Mouse (Mus musculus) heart, embryonic 14.5 days (tissue): Measurements from ENCODE around the gene Pak1. TPM values are rescaled to one million over a fixed set of nuclear protein-coding genes. Genes with fewer than 3 reads are reported as not detected.

Experiments used
- ATAC-seq: fragments of 200-750 bp; cut with Nextera tagmentation; 2 replicates; pipeline ENCODE4 v1.8.0; 2017; ENCODE audit warnings: low read depth, moderate TSS enrichment; ENCODE audit not compliant: insufficient number of reproducible peaks, insufficient read depth, low FRiP score
- H3K27ac ChIP-seq, 2 experiments: fragments of 200-500 bp in 1 of 2; fragments of 300-500 bp in 1 of 2; sonication (generic) in 1 of 2; replicated peaks in 1 of 2; 2 replicates each; pipeline ENCODE4 v1.5.1; 2012 to 2014; ENCODE audit warnings: low read depth in 2 of 2, low read length in 2 of 2, control low read depth in 1 of 2, mild to moderate bottlenecking in 1 of 2, mixed read lengths in 1 of 2; ENCODE audit not compliant: control insufficient read depth in 1 of 2, insufficient read depth in 1 of 2
- H3K27me3 ChIP-seq: fragments of 300-500 bp; sonication (generic); 2 replicates; pipeline ENCODE4 v1.6.1; 2014; ENCODE audit warnings: mild to moderate bottlenecking, low read length, control low read depth; ENCODE audit not compliant: control insufficient read depth, insufficient read depth
- H3K36me3 ChIP-seq: fragments of 300-500 bp; sonication (generic); 2 replicates; pipeline ENCODE4 v1.6.1; 2014; ENCODE audit warnings: mild to moderate bottlenecking, control low read depth, low read length, mixed read lengths; ENCODE audit not compliant: control insufficient read depth, insufficient read depth
- H3K4me1 ChIP-seq, 2 experiments: fragments of 200-500 bp in 1 of 2; fragments of 300-500 bp in 1 of 2; sonication (generic) in 1 of 2; 2 replicates each; pipeline ENCODE4 v1.6.1; 2012 to 2014; ENCODE audit warnings: low read length in 2 of 2, control low read depth in 1 of 2, mixed read lengths in 1 of 2; ENCODE audit not compliant: control insufficient read depth in 2 of 2, insufficient read depth in 2 of 2
- H3K4me2 ChIP-seq: fragments of 300-500 bp; sonication (generic); 2 replicates; pipeline ENCODE4 v1.6.1; 2014; ENCODE audit warnings: mild to moderate bottlenecking, low read length
- H3K4me3 ChIP-seq, 2 experiments: fragments of 200-500 bp in 1 of 2; fragments of 300-500 bp in 1 of 2; sonication (generic) in 1 of 2; 2 replicates each; pipeline ENCODE4 v1.5.1; 2012 to 2014; ENCODE audit warnings: low read length in 2 of 2, mild to moderate bottlenecking in 2 of 2, control low read depth in 1 of 2, low read depth in 1 of 2, moderate library complexity in 1 of 2; ENCODE audit not compliant: control insufficient read depth in 1 of 2, insufficient read depth in 1 of 2
- H3K9ac ChIP-seq: fragments of 300-500 bp; sonication (generic); 2 replicates; pipeline ENCODE4 v1.6.1; 2014; ENCODE audit warnings: mild to moderate bottlenecking, low read length
- H3K9me3 ChIP-seq: fragments of 300-500 bp; sonication (generic); 2 replicates; pipeline ENCODE4 v1.6.1; 2016; ENCODE audit warnings: low read length, control low read depth; ENCODE audit not compliant: control insufficient read depth
- WGBS: fragments of 180-500 bp; shearing (Covaris S2); extraction: QIAGEN DNeasy Blood & Tissue Kit; methylation state at CpG from one replicate; pipeline ENCODE4 v1.1.7; 2014; 5-methylcytosine and 5-hydroxymethylcytosine counted together
- polyA plus RNA-seq: library from polyadenylated mRNA; unstranded; fragments of >200 nt; fragmentation: Nextera tagmentation; extraction: Ambion mirVana; gene quantifications from 2 replicates; pipeline ENCODE4 v1.2.1, GENCODE M21; 2014

The Pak1 gene
- polyA plus RNA-seq: 3.4 and 4.1 TPM in 2 replicates

- Histone ChIP-seq H3K9ac (peak within 1 kb of the TSS; percentile 73), H3K9me3 (no peaks in the 10 kb centered on the region), H3K4me3 (peak within 1 kb of the TSS; percentile 62 to 68), H3K27ac (no peak within 1 kb of the TSS), H3K4me2 (peak within 1 kb of the TSS; percentile 97), H3K27me3 (peaks cover 36% of the 10 kb centered on the region), H3K4me1 (no peaks in the 10 kb centered on the region; a peak in 1 of 4 replicates), H3K36me3 (no peaks in the 10 kb centered on the region)
- under 1% methylated on average over 36 of the region's 46 CpGs for WGBS
- ATAC-seq: peak; percentile 82
Measured at GRCm38 (mm10) chr7:97788190-97788668, at the start of gene Pak1. TSS of gene Pak1 (plus strand) at chr7:97788541.

- H3K9ac ChIP-seq: no peak overlapping the region
- no peak overlapping the region for H3K4me2 ChIP-seq
- 81% methylated on average over 10 of the region's 10 CpGs for WGBS
- H3K27ac ChIP-seq: no peak overlapping the region
- no peak overlapping the region for H3K4me3 ChIP-seq
- H3K27me3 ChIP-seq: peaks cover 2% of the 10 kb centered on the region; the same call in 1 of the 2 replicates
- H3K4me1 ChIP-seq: peaks cover 5 to 6% of the 10 kb centered on the region in 2 experiments; a peak in 1 of 4 replicates
- H3K9me3 ChIP-seq: no peaks in the 10 kb centered on the region
- no peak for ATAC-seq
- H3K36me3 ChIP-seq: no peaks in the 10 kb centered on the region
Measured at GRCm38 (mm10) chr7:97740948-97741347, 47.4 kb upstream of the Pak1 start.

GRCm38 (mm10) chr7:97741756-97742291 is 46.5 kb upstream of the Pak1 start:
- Histone ChIP-seq H3K27me3 (peaks cover 1% of the 10 kb centered on the region; the same call in 1 of the 2 replicates), H3K9ac (no peak overlapping the region), H3K4me2 (no peak overlapping the region), H3K9me3 (no peaks in the 10 kb centered on the region), H3K4me1 (peaks cover 5 to 6% of the 10 kb centered on the region in 2 experiments; a peak in 1 of 4 replicates), H3K4me3 (no peak overlapping the region), H3K27ac (no peak overlapping the region), H3K36me3 (no peaks in the 10 kb centered on the region)
- WGBS: 31% methylated on average over 1 of the region's 1 CpGs
- ATAC-seq: no peak

- H3K4me3 ChIP-seq: no peak overlapping the region
- H3K36me3 ChIP-seq: no peaks in the 10 kb centered on the region
- H3K9me3 ChIP-seq: no peaks in the 10 kb centered on the region
- ATAC-seq: no peak
- H3K4me2 ChIP-seq: no peak overlapping the region
- 15% methylated on average over 3 of the region's 3 CpGs for WGBS
- H3K9ac ChIP-seq: no peak overlapping the region
- peaks cover 0 to 3% of the 10 kb centered on the region in 2 experiments; a peak in 1 of 4 replicates for H3K4me1 ChIP-seq
- H3K27ac ChIP-seq: no peak overlapping the region
- H3K27me3 ChIP-seq: no peaks in the 10 kb centered on the region
Measured at GRCm38 (mm10) chr7:97745299-97745698, 43.0 kb upstream of the Pak1 start.

GRCm38 (mm10) chr7:97747176-97747707 is 41.1 kb upstream of the Pak1 start:
- no peaks in the 10 kb centered on the region for H3K27me3 ChIP-seq
- no peak overlapping the region for H3K4me3 ChIP-seq
- no peak overlapping the region for H3K9ac ChIP-seq
- 56% methylated on average over 4 of the region's 4 CpGs for WGBS
- no peaks in the 10 kb centered on the region for H3K36me3 ChIP-seq
- H3K9me3 ChIP-seq: no peaks in the 10 kb centered on the region
- no peak overlapping the region for H3K4me2 ChIP-seq
- H3K4me1 ChIP-seq: peaks cover 0 to 3% of the 10 kb centered on the region in 2 experiments; a peak in 1 of 4 replicates
- ATAC-seq: no peak
- H3K27ac ChIP-seq: no peak overlapping the region

- peak overlapping the region; percentile 60; the same call in 1 of the 2 replicates for H3K9ac ChIP-seq
- ATAC-seq: no peak
- H3K4me3 ChIP-seq: peak overlapping the region in 1 of 2 experiments; percentile 19; a peak in 1 of 4 replicates
- H3K9me3 ChIP-seq: no peaks in the 10 kb centered on the region
- no peaks in the 10 kb centered on the region for H3K27me3 ChIP-seq
- WGBS: 26% methylated on average over 28 of the region's 28 CpGs
- no peaks in the 10 kb centered on the region for H3K36me3 ChIP-seq
- H3K4me1 ChIP-seq: peaks cover 0 to 3% of the 10 kb centered on the region in 2 experiments; a peak in 1 of 4 replicates
- H3K27ac ChIP-seq: 0 out of 4 replicates have a peak overlapping the region, but pooled peaks of 1 of the 2 experiments have one; percentile 58
- peak overlapping the region; percentile 55 for H3K4me2 ChIP-seq
Measured at GRCm38 (mm10) chr7:97747787-97748497, 40.4 kb upstream of the Pak1 start.

- Histone ChIP-seq H3K36me3 (no peaks in the 10 kb centered on the region), H3K4me3 (peak overlapping the region; percentile 12 to 16), H3K4me2 (peak overlapping the region; percentile 55), H3K27ac (peak overlapping the region; percentile 33 to 52; a peak in 3 of 4 replicates), H3K9ac (peak overlapping the region; percentile 60; the same call in 1 of the 2 replicates), H3K9me3 (no peaks in the 10 kb centered on the region), H3K27me3 (no peaks in the 10 kb centered on the region), H3K4me1 (peaks cover 0 to 3% of the 10 kb centered on the region in 2 experiments; a peak in 1 of 4 replicates)
- 62% methylated on average over 10 of the region's 10 CpGs for WGBS
- ATAC-seq: no peak
Measured at GRCm38 (mm10) chr7:97748527-97749206, 39.7 kb upstream of the Pak1 start.
